Mouse (Mus musculus) kidney, adult 8-10 months (tissue): ENCODE data around the gene Micu2.

Source experiments
- DNase-seq, 2 experiments: peaks; one replicate each; pipeline ENCODE4 v3.0.0; 2022

Micu2 gene

GRCm38 (mm10) chr14:57890011-57890842 lies 108.8 kb downstream of the Micu2 start, which contains the start of gene Zdhhc20:
TSS of gene Zdhhc20 (minus strand) at chr14:57890276.
- DNase-seq = peak; percentile 92 to 94

- DNase-seq = peak in 1 of 2 experiments; percentile 19
These were observed 109.5 kb downstream of the Micu2 start for GRCm38 (mm10) chr14:57889541-57890010.

- no peak for DNase-seq
These were observed 111.9 kb downstream of the Micu2 start for GRCm38 (mm10) chr14:57887171-57887570.

- DNase-seq = no peak
These were observed 113.0 kb downstream of the Micu2 start for GRCm38 (mm10) chr14:57886032-57886431.

GRCm38 (mm10) chr14:57883341-57883740 lies 115.7 kb downstream of the Micu2 start:
- no peak for DNase-seq

GRCm38 (mm10) chr14:57882720-57883119 lies 116.3 kb downstream of the Micu2 start:
- no peak for DNase-seq

- peak; percentile 53 to 73 for DNase-seq
These were observed 117.3 kb downstream of the Micu2 start for GRCm38 (mm10) chr14:57881793-57882192.

GRCm38 (mm10) chr14:57881074-57881473 lies 118.0 kb downstream of the Micu2 start:
- DNase-seq = no peak

GRCm38 (mm10) chr14:57877921-57878320 lies 121.1 kb downstream of the Micu2 start:
- no peak for DNase-seq

- DNase-seq = no peak
These were observed 132.3 kb downstream of the Micu2 start for GRCm38 (mm10) chr14:57866676-57867276.
